Mouse (Mus musculus): ENCODE results near the gene Glipr1l2.
"Not testable (repeated sequence)": the region's sequence is repeated elsewhere in the genome, so short reads cannot be mapped to it uniquely, and the experiment has no call there.

Glipr1l2 gene

GRCm38 (mm10) chr10:112083157-112083556, at the start of gene Glipr1l2:
Gene Glipr1l2, plus strand, starts transcription at chr10:112083354.
- no peak for DNase-seq (ENCODE audit: extremely low spot score, low spot score)

GRCm38 (mm10) chr10:112043523-112043922, 39.6 kb upstream of the Glipr1l2 start:
- DNase-seq (ENCODE audit: extremely low spot score, low spot score) = not testable (repeated sequence)

GRCm38 (mm10) chr10:112044283-112044682, 38.9 kb upstream of the Glipr1l2 start:
- not testable (repeated sequence) for DNase-seq (ENCODE audit: extremely low spot score, low spot score)

- no peak for DNase-seq (ENCODE audit: extremely low spot score, low spot score)
Measured at GRCm38 (mm10) chr10:112051220-112051619, 31.9 kb upstream of the Glipr1l2 start.

GRCm38 (mm10) chr10:112051956-112052355, 31.2 kb upstream of the Glipr1l2 start:
- DNase-seq (ENCODE audit: extremely low spot score, low spot score) = peak; percentile 16

DNA sequence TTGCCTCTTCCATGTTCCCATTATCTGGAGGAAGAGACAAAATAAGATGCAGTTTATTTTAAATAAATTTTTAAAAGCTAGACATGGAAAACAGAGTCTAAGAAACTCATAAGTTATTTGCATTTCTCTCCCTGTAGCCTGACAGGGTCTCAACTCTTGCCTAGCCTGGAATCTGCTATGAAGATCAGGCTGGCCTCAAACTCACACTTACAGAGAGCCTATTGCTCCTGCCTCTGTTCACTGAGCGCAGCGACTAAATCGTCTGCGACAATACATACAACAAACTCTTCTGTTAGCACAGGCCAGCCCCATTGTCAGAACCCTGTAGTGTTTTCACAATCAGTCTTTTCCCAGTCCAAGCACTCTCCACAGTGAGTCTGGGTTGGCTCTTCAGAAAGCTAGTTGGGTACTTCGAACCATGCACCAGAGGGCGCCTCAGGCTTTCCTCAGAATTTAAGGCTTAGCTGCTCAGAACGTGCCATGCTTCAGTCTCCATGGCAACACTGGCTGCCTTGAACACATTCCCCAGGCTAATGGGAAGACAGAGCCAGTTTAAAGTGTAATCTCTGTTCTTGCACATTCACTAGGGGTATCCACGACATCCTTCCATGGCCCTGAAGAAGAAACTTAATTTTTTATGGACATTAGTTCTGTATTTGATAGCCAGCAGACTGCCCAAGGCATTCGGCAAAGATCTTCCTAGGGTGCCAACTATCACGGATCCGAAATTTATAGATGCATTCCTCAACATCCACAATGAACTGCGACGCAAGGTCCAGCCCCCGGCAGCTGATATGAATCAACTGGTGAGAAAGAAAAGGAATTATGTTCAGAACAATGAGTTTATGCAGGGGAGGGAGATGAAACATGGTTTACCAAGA, 23.2 kb upstream of the Glipr1l2 start, which contains the start of gene Glipr1l1:
Gene Glipr1l1, plus strand, starts transcription at position 488 of the 881 bp plus-strand sequence.
- DNase-seq (ENCODE audit: extremely low spot score, low spot score) = peak; percentile 61

DNA sequence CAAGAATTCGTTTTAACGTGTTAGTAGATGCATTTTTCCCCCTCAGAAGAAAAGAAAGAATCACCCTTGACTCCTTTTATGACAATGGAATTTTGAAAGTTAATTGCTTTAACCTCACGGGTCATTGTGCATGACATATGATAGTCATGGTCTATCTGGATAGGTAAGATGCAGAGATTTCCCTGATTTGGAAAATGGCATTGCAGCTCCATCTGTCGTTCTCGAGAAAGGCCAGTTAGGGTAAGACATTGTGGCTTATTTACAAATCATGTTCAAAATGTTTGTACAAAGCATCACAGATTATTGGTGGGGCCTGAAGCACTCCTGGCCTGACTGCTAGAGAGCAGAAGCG, 22.6 kb upstream of the Glipr1l2 start:
- DNase-seq (ENCODE audit: extremely low spot score, low spot score) = not testable (repeated sequence)

DNA sequence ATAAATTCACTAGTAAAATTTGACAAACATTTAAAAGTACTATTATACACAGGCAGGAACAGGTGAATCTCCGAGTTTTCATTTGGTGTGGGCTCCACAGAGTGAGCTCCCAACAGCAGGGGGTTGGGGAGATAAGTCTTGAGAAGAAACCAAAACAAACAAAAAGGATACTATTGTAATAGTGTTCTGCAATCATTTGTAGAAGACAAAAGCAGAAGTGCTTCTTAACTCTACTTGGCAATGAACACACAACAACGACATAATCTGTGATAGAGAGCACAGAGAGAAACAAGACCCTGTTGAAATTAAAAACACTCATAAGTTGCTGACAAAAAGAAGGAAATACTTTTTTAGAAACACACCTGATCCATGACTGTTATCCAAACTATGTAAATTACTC, 3.1 kb upstream of the Glipr1l2 start:
- no peak for DNase-seq (ENCODE audit: extremely low spot score, low spot score)

GRCm38 (mm10) chr10:112105785-112106184, 22.6 kb downstream of the Glipr1l2 start:
- peak; percentile 54 for DNase-seq (ENCODE audit: extremely low spot score, low spot score)

DNA sequence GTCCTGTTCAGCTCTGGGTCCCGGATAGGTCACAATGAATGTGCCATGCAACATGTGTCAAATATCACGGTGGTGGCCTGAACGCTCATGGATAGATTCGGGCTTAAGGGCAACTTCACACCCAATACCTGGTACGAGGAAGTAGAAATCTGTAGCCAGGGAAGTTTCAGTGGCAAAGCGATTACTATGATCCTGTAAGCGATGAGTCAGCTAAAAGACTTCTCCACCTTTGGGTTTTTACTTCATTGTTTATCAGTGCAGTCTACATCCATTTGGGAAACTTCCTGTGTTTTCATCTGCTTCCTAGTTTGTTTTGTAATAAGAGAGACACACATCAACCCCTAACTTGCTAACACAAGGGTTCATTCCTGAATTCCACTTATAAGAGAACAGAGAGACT, 27.2 kb downstream of the Glipr1l2 start:
- DNase-seq (ENCODE audit: extremely low spot score, low spot score) = no peak

- DNase-seq (ENCODE audit: extremely low spot score, low spot score) = not testable (repeated sequence)
Measured at GRCm38 (mm10) chr10:112125090-112125489, 41.9 kb downstream of the Glipr1l2 start.

DNA sequence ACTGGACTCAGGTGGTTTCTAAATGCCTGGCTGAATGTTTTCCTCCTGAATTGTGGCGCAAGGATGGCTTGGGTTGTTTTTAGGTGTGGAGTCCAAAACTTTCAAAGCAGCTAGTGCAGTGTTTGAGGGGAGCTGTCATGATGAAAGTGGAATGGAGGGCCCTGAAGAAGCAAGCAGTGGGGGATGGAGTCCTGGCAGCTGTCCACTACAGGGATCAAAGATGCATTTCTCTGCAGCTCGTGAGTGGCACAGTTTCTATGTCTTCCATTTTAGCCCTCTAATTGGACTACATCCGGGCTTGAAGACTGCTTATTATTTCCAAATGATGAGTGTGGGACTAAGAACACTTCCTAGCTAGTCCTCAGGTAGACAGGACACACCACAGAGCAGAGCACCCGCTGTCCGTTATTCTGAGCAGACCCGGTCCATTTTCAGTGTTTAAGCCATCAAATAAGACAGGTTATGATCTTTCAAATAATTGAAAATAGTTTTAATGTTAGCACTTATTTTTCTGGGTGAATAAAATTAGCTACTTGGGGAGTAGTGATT, 44.6 kb downstream of the Glipr1l2 start:
- DNase-seq (ENCODE audit: extremely low spot score, low spot score) = not testable (repeated sequence)

DNA sequence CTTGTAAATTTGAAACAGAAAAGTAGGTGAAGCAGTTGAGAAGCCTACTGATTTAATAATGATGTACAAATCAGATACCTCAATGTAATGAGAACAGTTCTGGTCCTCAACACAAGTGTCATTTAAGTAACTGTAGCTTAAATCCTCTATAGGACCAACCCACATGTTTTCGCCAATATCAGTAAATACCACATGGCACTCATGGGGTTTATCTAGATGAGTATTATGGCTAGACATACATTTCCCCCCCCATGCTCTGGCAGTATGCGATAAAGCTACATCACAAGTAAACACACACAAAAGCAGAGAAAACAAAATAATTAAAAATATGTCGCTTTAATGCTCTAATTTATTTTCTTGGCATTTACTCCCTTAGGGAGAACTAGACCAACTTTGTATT, 49.0 kb downstream of the Glipr1l2 start:
- DNase-seq (ENCODE audit: extremely low spot score, low spot score) = no peak

DNA sequence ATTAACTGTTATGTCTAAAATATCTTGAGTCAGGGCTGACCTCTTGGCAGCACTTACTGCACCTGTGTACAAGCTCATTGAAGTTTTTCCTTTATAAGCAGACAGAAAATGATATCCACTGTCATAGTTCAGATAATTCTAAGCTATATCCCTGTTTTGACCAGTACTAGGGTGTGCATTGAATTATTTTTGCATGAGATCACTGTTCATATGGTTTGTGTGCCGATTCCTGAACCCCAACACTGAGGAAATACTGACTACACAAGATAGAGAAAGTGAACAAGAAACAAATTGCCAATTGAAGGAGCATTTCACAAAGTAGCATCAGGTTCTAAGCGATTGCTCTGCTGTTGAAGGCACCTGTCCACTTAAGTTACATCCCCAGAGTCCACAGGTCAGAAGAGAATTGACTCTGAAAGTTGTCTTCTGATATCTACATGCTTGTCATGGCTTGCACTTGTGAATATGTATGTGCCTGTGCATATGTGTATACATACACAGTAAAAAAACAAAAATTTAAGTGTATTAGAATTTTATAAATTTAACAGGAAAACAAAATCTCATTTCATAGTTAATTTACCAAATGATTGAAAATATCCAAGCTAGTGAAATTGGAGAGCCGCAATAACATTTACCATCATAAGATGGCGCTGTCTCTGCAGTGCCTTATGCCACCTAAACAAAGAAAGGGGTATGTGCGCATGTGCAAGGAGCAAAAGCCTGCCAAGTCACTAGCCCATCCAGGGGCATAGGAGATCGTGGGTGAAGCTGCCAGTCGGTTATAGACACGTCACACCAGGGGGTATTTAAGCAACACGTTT, 55.1 kb downstream of the Glipr1l2 start:
- DNase-seq (ENCODE audit: extremely low spot score, low spot score) = peak; percentile 63

- DNase-seq (ENCODE audit: extremely low spot score, low spot score) = no peak
Measured at GRCm38 (mm10) chr10:112138871-112139430, 55.8 kb downstream of the Glipr1l2 start.

- no peak for DNase-seq (ENCODE audit: extremely low spot score, low spot score)
Measured at GRCm38 (mm10) chr10:112139834-112140233, 56.7 kb downstream of the Glipr1l2 start.

Data from neural tube, embryonic 10.5 days (tissue).